Mouse (Mus musculus) brain, embryonic 14.5 days (tissue): Measurements from ENCODE around the gene Rom1.

Experiments
- CTCF ChIP-seq: fragments of 200-500 bp; IDR thresholded peaks from 2 replicates; pipeline ENCODE4 v1.5.1; 2012; ENCODE audit warnings: inconsistent platforms, mild to moderate bottlenecking, moderate library complexity, borderline replicate concordance; ENCODE audit not compliant: insufficient read depth, insufficient read length; ENCODE audit errors: extremely low read depth
- POLR2A ChIP-seq: fragments of 200-500 bp; IDR thresholded peaks from 2 replicates; pipeline ENCODE4 v1.6.1; 2012; ENCODE audit warnings: mild to moderate bottlenecking, inconsistent platforms, borderline replicate concordance; ENCODE audit not compliant: poor library complexity, insufficient read depth, insufficient read length, severe bottlenecking; ENCODE audit errors: extremely low read depth

DNA sequence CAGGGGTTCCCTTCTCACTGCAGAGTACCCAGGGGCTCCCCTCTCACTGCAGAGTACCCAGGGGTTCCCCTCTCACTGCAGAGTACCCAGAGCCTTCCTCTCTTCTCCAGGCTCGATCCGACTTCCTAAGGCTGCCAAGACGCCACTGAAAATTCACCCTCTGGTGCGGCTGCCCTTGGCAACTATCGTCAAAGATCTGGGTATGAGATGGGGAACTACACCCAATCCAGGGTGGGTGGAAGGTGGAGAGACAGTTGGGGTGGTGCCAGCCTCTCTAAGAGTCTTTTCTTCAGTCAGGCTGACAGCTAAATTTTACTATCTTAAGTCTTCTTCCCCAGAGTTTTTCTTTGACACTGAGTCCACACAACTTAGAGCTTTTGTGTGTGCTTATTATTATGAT is 21.0 kb upstream of the Rom1 start:
- TF ChIP-seq POLR2A (no peak), CTCF (no peak)
